Mouse (Mus musculus) heart, postnatal 25 days (tissue): Measurements from ENCODE around the gene Slfn14. TPM values are rescaled to one million over a fixed set of nuclear protein-coding genes. Genes with fewer than 3 reads are reported as not detected.

ENCODE experiments used
- DNase-seq: peaks from one replicate; pipeline ENCODE4 v3.0.0; 2022; ENCODE audit warnings: low spot score
- intact Hi-C: fragments of 180-260 bp; cut with DNase I; formaldehyde crosslinking; loops from one replicate; pipeline ENCODE4 v1.15.1; 2025
- total RNA-seq, 2 experiments: library from RNA; stranded (reverse); gene quantifications; 2 replicates each; pipeline ENCODE4 v1.2.3; 2021

Gene Slfn14
- total RNA-seq, 2 experiments from 2014 or later: 0.08 to 0.11 TPM

DNA sequence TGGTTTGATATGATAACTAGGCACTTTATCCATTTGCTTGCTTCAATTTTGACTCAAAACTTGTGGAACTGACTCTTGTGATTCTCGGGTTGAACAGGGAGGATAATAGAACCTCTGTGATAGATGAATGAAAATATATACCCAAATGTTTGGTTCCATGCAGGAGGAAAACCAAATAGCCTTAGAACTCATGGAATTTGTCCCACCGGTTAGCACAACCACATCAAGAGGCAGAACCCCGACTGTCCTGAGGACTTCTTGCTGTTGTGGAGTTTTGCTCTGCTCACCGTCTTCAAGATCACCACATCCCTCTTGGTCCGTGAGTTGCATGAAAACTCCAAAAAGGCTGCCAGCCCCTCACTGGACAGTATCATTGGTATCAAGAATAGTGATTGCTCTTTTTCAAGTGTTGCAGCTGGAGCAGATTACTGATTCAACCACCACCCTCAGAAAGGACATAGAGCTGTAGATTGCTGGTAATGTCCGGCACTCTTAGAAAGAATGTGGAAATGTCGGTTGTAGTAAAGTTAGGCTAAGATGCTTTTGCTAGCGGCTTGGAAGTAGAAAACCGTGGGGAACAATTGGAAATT lies 61.1 kb downstream of the Slfn14 start:
- DNase-seq: no peak
- intact Hi-C loops: loop anchor here (10.0 kb wide), 2 partner anchors 251 to 311 kb away; partner anchors contain the start of gene Unc45b

Other genes starting within 250 kb of the Slfn14 start
- 1 to 10 TPM; 3.2 to 3.8 TPM for gene Slfn2, start 221.6 kb downstream of the Slfn14 start, total RNA-seq
- under 1 TPM; 0.13 to 0.28 TPM for gene Slfn1, start 169.9 kb downstream of the Slfn14 start, total RNA-seq
- gene Slfn4, start 111.5 kb downstream of the Slfn14 start, total RNA-seq: under 1 TPM; 0.10 to 0.31 TPM
- 1 to 10 TPM; 2.3 to 4.0 TPM for gene Slfn3, start 95.4 kb downstream of the Slfn14 start, total RNA-seq
- 10 to 100 TPM; 41.2 to 48.3 TPM for gene Ap2b1, start 12.3 kb upstream of the Slfn14 start, total RNA-seq
- gene Pex12, start 15.9 kb upstream of the Slfn14 start, total RNA-seq: 1 to 10 TPM; 5.7 to 6.5 TPM
- 10 to 100 TPM; 49.6 to 60.1 TPM for gene Rasl10b, start 122.4 kb upstream of the Slfn14 start, total RNA-seq
- not detected for gene Gas2l2, start 142.7 kb upstream of the Slfn14 start, total RNA-seq
- gene 1700020L24Rik, start 151.0 kb upstream of the Slfn14 start, total RNA-seq: not detected
- 1 to 10 TPM; 4.6 to 5.7 TPM for gene Mmp28, start 176.3 kb upstream of the Slfn14 start, total RNA-seq
- gene Taf15, start 186.4 kb upstream of the Slfn14 start, total RNA-seq: 10 to 100 TPM; 33.7 to 33.8 TPM
- gene Heatr9, start 235.4 kb upstream of the Slfn14 start, total RNA-seq: not detected
- not detected for gene Ccl5, start 243.8 kb upstream of the Slfn14 start, total RNA-seq